Mouse (Mus musculus) testis, adult 10 weeks (tissue): ENCODE results near the gene Itih2. TPM values are rescaled to one million over a fixed set of nuclear protein-coding genes. Genes with fewer than 3 reads are reported as not detected.

ENCODE experiments used
- polyA plus RNA-seq: library from polyadenylated mRNA; stranded (reverse); fragments of 350-450 nt; fragmentation: Illumina TruSeq; extraction: RNeasy Lipid Tissue Mini Kit (QIAGEN cat#74804); gene quantifications from one replicate; pipeline ENCODE4 v1.2.3, GENCODE M21; 2014; ENCODE audit warnings: low read depth, low replicate concordance

Itih2 gene
- polyA plus RNA-seq: 19.8 TPM

GRCm38 (mm10) chr2:10131296-10131695 lies at the start of gene Itih2:
Gene Itih2, minus strand, starts transcription at chr2:10131396.

GRCm38 (mm10) chr2:10153201-10154075 lies 22.2 kb upstream of the Itih2 start, which contains the start of gene Itih5:
Gene Itih5, plus strand, starts transcription at chr2:10153571.

GRCm38 (mm10) chr2:10080310-10081010 lies 50.7 kb downstream of the Itih2 start, which contains the start of the genes Atp5c1 and Kin:
Gene Atp5c1, minus strand, starts transcription at chr2:10080510.
Gene Kin, plus strand, starts transcription at chr2:10080593.

GRCm38 (mm10) chr2:10048461-10048860 lies 82.7 kb downstream of the Itih2 start, which contains the start of gene Taf3:
Gene Taf3, minus strand, starts transcription at chr2:10048596.

Other genes starting within 250 kb of the Itih2 start
- not detected for gene 9230102O04Rik, start 241.9 kb downstream of the Itih2 start, polyA plus RNA-seq
- gene Gata3, start 241.4 kb downstream of the Itih2 start, polyA plus RNA-seq: 1.0 TPM
- gene Taf3, start 82.8 kb downstream of the Itih2 start, polyA plus RNA-seq: 15.0 TPM
- gene Atp5c1, start 50.9 kb downstream of the Itih2 start, polyA plus RNA-seq: 283 TPM
- gene Kin, start 50.8 kb downstream of the Itih2 start, polyA plus RNA-seq: 8.9 TPM
- 6.0 TPM for gene Itih5, start 22.2 kb upstream of the Itih2 start, polyA plus RNA-seq
- 34.6 TPM for gene Sfmbt2, start 239.1 kb upstream of the Itih2 start, polyA plus RNA-seq